Mouse (Mus musculus) bone marrow, adult 2 months (tissue): Measurements from ENCODE around the gene Dnal4. TPM values are rescaled to one million over a fixed set of nuclear protein-coding genes. Genes with fewer than 3 reads are reported as not detected.

Experiments
- H3K27ac ChIP-seq: fragments of 200-500 bp; 2 replicates; pipeline ENCODE4 v1.5.1; 2012; ENCODE audit warnings: low read depth, mild to moderate bottlenecking, control low read depth, inconsistent platforms, low read length; ENCODE audit not compliant: control insufficient read depth, poor library complexity, insufficient read depth
- H3K4me1 ChIP-seq: fragments of 200-500 bp; 2 replicates; pipeline ENCODE4 v1.6.1; 2011; ENCODE audit warnings: low read length; ENCODE audit not compliant: control insufficient read depth, insufficient read depth
- H3K4me3 ChIP-seq: fragments of 200-500 bp; replicated peaks from 2 replicates; pipeline ENCODE3; 2011; ENCODE audit warnings: mild to moderate bottlenecking, low read depth, low read length, control low read depth; ENCODE audit not compliant: control insufficient read depth
- CTCF ChIP-seq: fragments of 200-500 bp; IDR thresholded peaks from 2 replicates; pipeline ENCODE4 v1.5.1; 2011; ENCODE audit warnings: low read length, control low read depth; ENCODE audit not compliant: control insufficient read depth, insufficient read depth
- POLR2A ChIP-seq: fragments of 200-500 bp; IDR thresholded peaks from 2 replicates; pipeline ENCODE4 v1.6.1; 2011; ENCODE audit warnings: low read depth, mild to moderate bottlenecking, control low read depth, low read length, borderline replicate concordance; ENCODE audit not compliant: control insufficient read depth
- WGBS: fragments of 180-500 bp; shearing (Covaris S2); methylation state at CpG from one replicate; pipeline ENCODE4 v1.1.7; 2018; 5-methylcytosine and 5-hydroxymethylcytosine counted together
- polyA plus RNA-seq: library from polyadenylated mRNA; stranded (reverse); fragments of >200 nt; gene quantifications from 2 replicates; pipeline ENCODE4 v1.2.4, GENCODE M21; 2011; ENCODE audit warnings: low replicate concordance; ENCODE audit not compliant: missing spikeins, insufficient read depth, insufficient read length

Gene Dnal4
- polyA plus RNA-seq, 1 experiment: 8.4 TPM

- Histone ChIP-seq H3K4me3 (peak overlapping the region; percentile 82), H3K27ac (peak overlapping the region; percentile 68), H3K4me1 (no peaks in the 10 kb centered on the region)
- TF ChIP-seq POLR2A (no peak), CTCF (no peak)
- WGBS: under 1% methylated on average over 50 of the region's 50 CpGs
These were observed 3.3 kb downstream of the Dnal4 start for GRCm38 (mm10) chr15:79774117-79775027.

GRCm38 (mm10) chr15:79770629-79771240 lies 6.9 kb downstream of the Dnal4 start:
- Histone ChIP-seq H3K4me3 (no peak overlapping the region), H3K4me1 (no peaks in the 10 kb centered on the region), H3K27ac (no peak overlapping the region)
- 76% methylated on average over 21 of the region's 21 CpGs for WGBS
- TF ChIP-seq POLR2A: no peak
- TF ChIP-seq CTCF: no peak

- Histone ChIP-seq H3K27ac (peak overlapping the region; percentile 12; the same call in 1 of the 2 replicates), H3K4me1 (no peaks in the 10 kb centered on the region), H3K4me3 (no peak overlapping the region)
- no peak for TF ChIP-seq CTCF
- TF ChIP-seq POLR2A: no peak
- 7% methylated on average over 6 of the region's 6 CpGs for WGBS
These were observed 9.3 kb downstream of the Dnal4 start for GRCm38 (mm10) chr15:79768302-79768701.

- TF ChIP-seq CTCF (no peak), POLR2A (no peak)
- Histone ChIP-seq H3K4me1 (no peaks in the 10 kb centered on the region), H3K27ac (no peak overlapping the region), H3K4me3 (no peak overlapping the region)
- WGBS: 63% methylated on average over 16 of the region's 16 CpGs
These were observed 10.2 kb downstream of the Dnal4 start for GRCm38 (mm10) chr15:79767327-79767961.

- no peak overlapping the region for H3K27ac ChIP-seq
- TF ChIP-seq CTCF: no peak
- no peak for TF ChIP-seq POLR2A
- 92% methylated on average over 10 of the region's 10 CpGs for WGBS
- no peak overlapping the region for H3K4me3 ChIP-seq
- no peaks in the 10 kb centered on the region for H3K4me1 ChIP-seq
These were observed 11.0 kb downstream of the Dnal4 start for GRCm38 (mm10) chr15:79766586-79767071.

GRCm38 (mm10) chr15:79766168-79766567 lies 11.5 kb downstream of the Dnal4 start:
- H3K27ac ChIP-seq: no peak overlapping the region
- no peak overlapping the region for H3K4me3 ChIP-seq
- TF ChIP-seq CTCF: no peak
- no peaks in the 10 kb centered on the region for H3K4me1 ChIP-seq
- WGBS: 76% methylated on average over 10 of the region's 10 CpGs

- TF ChIP-seq POLR2A (no peak), CTCF (no peak)
These were observed 12.3 kb downstream of the Dnal4 start for GRCm38 (mm10) chr15:79765361-79765760.

More at GRCm38 (mm10) chr15:79765361-79765760, 12.3 kb downstream of the Dnal4 start:
- Histone ChIP-seq H3K4me3 (no peak overlapping the region), H3K4me1 (no peaks in the 10 kb centered on the region; the same call in 1 of the 2 replicates), H3K27ac (no peak overlapping the region)
- WGBS: 67% methylated on average over 2 of the region's 2 CpGs
